ENCODE assay signal across 9 mouse cellular contexts in genomic region chr2:127462314-127462713, GRCm38 (mm10). TPM values are rescaled to one million over a fixed set of nuclear protein-coding genes. Genes with fewer than 3 reads are reported as not detected.
DNase-seq lines count a peak whose midpoint lies in the region; ATAC-seq and TF ChIP-seq lines count a peak whose summit lies in the region.
"Had no signal": no experiment of that assay in that cellular context is flagged by ENCODE, and none has a peak within 500 bp of the region (broad histone marks: within the 10 kb centered on the region; RNA-seq: fewer than 3 reads in every experiment).

No protein-coding gene starts in this region.

- WGBS in heart, embryonic 12.5 days, result 7% methylated on average over 8 of the region's 8 CpGs
- 6% methylated on average over 8 of the region's 8 CpGs for WGBS in kidney, embryonic 14.5 days
- WGBS in liver, embryonic 13.5 days (ENCODE audit: insufficient replicate concordance), result 10% methylated on average over 8 of the region's 8 CpGs

- no peaks in the 10 kb centered on the region for H3K79me2 ChIP-seq in C2C12 (ENCODE audit: control insufficient read depth, insufficient read depth)

- peak; percentile 57 for TF ChIP-seq CTCF in C2C12 (IDR thresholded peaks at IDR 0.05; ENCODE audit: control insufficient read depth, insufficient read depth, insufficient read length)

- H3K4me2 ChIP-seq in heart, embryonic 12.5 days, result no peak overlapping the region
- H3K4me2 ChIP-seq in kidney, embryonic 14.5 days (replicated peaks; ENCODE audit: low read depth, low read length), result no peak overlapping the region
- H3K4me2 ChIP-seq in liver, embryonic 13.5 days, result no peak overlapping the region
- H3K4me2 ChIP-seq: embryonic facial prominence, embryonic 13.5 days had no signal

- ATAC-seq in heart, embryonic 12.5 days (ENCODE audit: insufficient number of reproducible peaks, low FRiP score), result 0 out of 2 replicates have a peak, but pooled peaks have one; percentile 45
- ATAC-seq in kidney, embryonic 14.5 days (ENCODE audit: low FRiP score, low TSS enrichment), result peak; percentile 81
- peak; percentile 64 for ATAC-seq in liver, embryonic 13.5 days (ENCODE audit: low read depth)

- H3K79me3 ChIP-seq in C2C12 (ENCODE audit: low read depth), result no peaks in the 10 kb centered on the region

- no peak overlapping the region for H3K4me3 ChIP-seq in C2C12 (ENCODE audit: insufficient read depth, poor library complexity, severe bottlenecking)
- no peak overlapping the region for H3K4me3 ChIP-seq in heart, embryonic 12.5 days
- H3K4me3 ChIP-seq in kidney, embryonic 14.5 days (ENCODE audit: low read length), result no peak overlapping the region
- no peak overlapping the region for H3K4me3 ChIP-seq in liver, embryonic 13.5 days (replicated peaks)
- H3K4me3 ChIP-seq: embryonic facial prominence, embryonic 13.5 days had no signal

- DNase-seq in adrenal gland, adult 2 months, result peak; percentile 59
- DNase-seq in embryo, embryonic 11.5 days (ENCODE audit: low read depth, low spot score), result peak; percentile 51
- peak; percentile 38 for DNase-seq in liver, embryonic 13.5 days
- peak; percentile 65 for DNase-seq in neural tube, embryonic 10.5 days (ENCODE audit: extremely low spot score, low spot score)
- DNase-seq in thymus, postnatal 0 days (ENCODE audit: low spot score), result peak; percentile 59

- peaks cover 23% of the 10 kb centered on the region for H3K4me1 ChIP-seq in heart, embryonic 12.5 days (replicated peaks)
- no peaks in the 10 kb centered on the region for H3K4me1 ChIP-seq in kidney, embryonic 14.5 days (ENCODE audit: control insufficient read depth, insufficient read depth, low read length)
- H3K4me1 ChIP-seq in liver, embryonic 13.5 days (replicated peaks), result no peaks in the 10 kb centered on the region
- H3K4me1 ChIP-seq: embryonic facial prominence, embryonic 13.5 days had no signal

- no peak overlapping the region for H3K9ac ChIP-seq in heart, embryonic 12.5 days
- H3K9ac ChIP-seq in kidney, embryonic 14.5 days (ENCODE audit: low read depth, low read length), result no peak overlapping the region
- no peak overlapping the region for H3K9ac ChIP-seq in liver, embryonic 13.5 days
- H3K9ac ChIP-seq: embryonic facial prominence, embryonic 13.5 days had no signal

- no peaks in the 10 kb centered on the region for H3K36me3 ChIP-seq in C2C12 (ENCODE audit: control insufficient read depth, insufficient read depth)
- H3K36me3 ChIP-seq in heart, embryonic 12.5 days, result no peaks in the 10 kb centered on the region
- H3K36me3 ChIP-seq in kidney, embryonic 14.5 days (ENCODE audit: control insufficient read depth, insufficient read depth, low read length), result no peaks in the 10 kb centered on the region
- H3K36me3 ChIP-seq in liver, embryonic 13.5 days, result no peaks in the 10 kb centered on the region
- H3K36me3 ChIP-seq: embryonic facial prominence, embryonic 13.5 days had no signal

- no peak overlapping the region for H3K27ac ChIP-seq in heart, embryonic 12.5 days (ENCODE audit: poor library complexity, severe bottlenecking)
- H3K27ac ChIP-seq in kidney, embryonic 14.5 days (ENCODE audit: low read depth, low read length), result no peak overlapping the region
- no peak overlapping the region for H3K27ac ChIP-seq in liver, embryonic 13.5 days
- H3K27ac ChIP-seq: embryonic facial prominence, embryonic 13.5 days had no signal

- H3K9me3 ChIP-seq in heart, embryonic 12.5 days (replicated peaks), result no peaks in the 10 kb centered on the region
- no peaks in the 10 kb centered on the region for H3K9me3 ChIP-seq in kidney, embryonic 14.5 days (ENCODE audit: control insufficient read depth, low read length)
- H3K9me3 ChIP-seq in liver, embryonic 13.5 days (replicated peaks), result no peaks in the 10 kb centered on the region
- H3K9me3 ChIP-seq: embryonic facial prominence, embryonic 13.5 days had no signal

- no peak overlapping the region for H3ac ChIP-seq in C2C12 (ENCODE audit: control insufficient read depth, insufficient read length, low read depth)

- H3K27me3 ChIP-seq in C2C12 (ENCODE audit: control insufficient read depth, insufficient read depth, insufficient read length), result peaks cover 51% of the 10 kb centered on the region
- peaks cover 23% of the 10 kb centered on the region for H3K27me3 ChIP-seq in heart, embryonic 12.5 days (replicated peaks)
- H3K27me3 ChIP-seq in kidney, embryonic 14.5 days (ENCODE audit: control insufficient read depth, insufficient read depth, low read length), result no peaks in the 10 kb centered on the region
- peaks cover 12% of the 10 kb centered on the region; the same call in 1 of the 2 replicates for H3K27me3 ChIP-seq in liver, embryonic 13.5 days
- H3K27me3 ChIP-seq: embryonic facial prominence, embryonic 13.5 days had no signal

TF ChIP-seq in C2C12, 6 proteins besides CTCF, POLR2A, EP300 and RAD21:
- TF ChIP-seq CEBPB (IDR thresholded peaks at IDR 0.05; ENCODE audit: low read depth), result no peak
- no peak for TF ChIP-seq FOSL1 (IDR thresholded peaks at IDR 0.05; ENCODE audit: insufficient read depth, low read length, poor library complexity, severe bottlenecking)
- no peak for TF ChIP-seq USF1 (IDR thresholded peaks at IDR 0.05; ENCODE audit: low read depth)
- no peak for TF ChIP-seq MAX (IDR thresholded peaks at IDR 0.05)
- TF ChIP-seq MYOG (IDR thresholded peaks at IDR 0.05; ENCODE audit: control insufficient read depth, extremely low read depth, insufficient read length), result no peak
- no peak for TF ChIP-seq MYOD1 (IDR thresholded peaks at IDR 0.05; ENCODE audit: control insufficient read depth, insufficient read length, low read depth)

RNA-seq across cellular contexts. Expression of gene Fahd2a, which starts 17.9 kb away (rescaled TPM):
- 2.6 TPM for polyA plus RNA-seq in C2C12 (2012; fragmentation: generic; extraction: Trizol)
- 10 to 100 TPM; 33.3 to 43.0 TPM for total RNA-seq in adrenal gland, adult 2 months (2021)
- polyA plus RNA-seq in adrenal gland, adult 2 months (2012; rRNA removed), result 26.9 and 28.6 TPM in 2 replicates
- 26.2 and 29.0 TPM in 2 replicates for polyA plus RNA-seq in heart, embryonic 12.5 days (2016; fragmentation: Nextera tagmentation; extraction: Ambion mirVana)
- 29.5 and 29.7 TPM in 2 replicates for polyA plus RNA-seq in kidney, embryonic 14.5 days (2014; fragmentation: Nextera tagmentation; extraction: Ambion mirVana)
- 14.3 and 15.5 TPM in 2 replicates for polyA plus RNA-seq in liver, embryonic 13.5 days (2015; fragmentation: Nextera tagmentation; extraction: Ambion mirVana)
- 31.1 and 36.8 TPM in 2 replicates for polyA plus RNA-seq in thymus, postnatal 0 days (2015; fragmentation: Nextera tagmentation; extraction: Ambion mirVana)

RNA-seq across cellular contexts. Expression of gene Gpat2, which starts 37.3 kb away (rescaled TPM):
- polyA plus RNA-seq in C2C12 (2012; fragmentation: generic; extraction: Trizol), result 0.02 TPM
- under 1 TPM; 0.14 to 0.31 TPM for total RNA-seq in adrenal gland, adult 2 months (2021)
- 0.19 and 0.61 TPM in 2 replicates for polyA plus RNA-seq in adrenal gland, adult 2 months (2012; rRNA removed)
- polyA plus RNA-seq in heart, embryonic 12.5 days (2016; fragmentation: Nextera tagmentation; extraction: Ambion mirVana), result 0.44 and 0.45 TPM in 2 replicates
- 0.15 TPM in 1 of 2 replicates, not detected in the other for polyA plus RNA-seq in kidney, embryonic 14.5 days (2014; fragmentation: Nextera tagmentation; extraction: Ambion mirVana)
- 0.35 and 0.39 TPM in 2 replicates for polyA plus RNA-seq in liver, embryonic 13.5 days (2015; fragmentation: Nextera tagmentation; extraction: Ambion mirVana)
- 1.1 and 1.3 TPM in 2 replicates for polyA plus RNA-seq in thymus, postnatal 0 days (2015; fragmentation: Nextera tagmentation; extraction: Ambion mirVana)

RNA-seq across cellular contexts. Expression of gene Kcnip3, which starts 59.6 kb away (rescaled TPM):
- 0.33 TPM for polyA plus RNA-seq in C2C12 (2012; fragmentation: generic; extraction: Trizol)
- total RNA-seq in adrenal gland, adult 2 months (2021), result 1 to 10 TPM; 4.2 to 6.4 TPM
- polyA plus RNA-seq in adrenal gland, adult 2 months (2012; rRNA removed), result 6.4 and 6.9 TPM in 2 replicates
- 1.2 TPM in 2 replicates for polyA plus RNA-seq in heart, embryonic 12.5 days (2016; fragmentation: Nextera tagmentation; extraction: Ambion mirVana)
- 4.0 and 4.9 TPM in 2 replicates for polyA plus RNA-seq in kidney, embryonic 14.5 days (2014; fragmentation: Nextera tagmentation; extraction: Ambion mirVana)
- polyA plus RNA-seq in liver, embryonic 13.5 days (2015; fragmentation: Nextera tagmentation; extraction: Ambion mirVana), result 0.27 and 0.33 TPM in 2 replicates
- polyA plus RNA-seq in thymus, postnatal 0 days (2015; fragmentation: Nextera tagmentation; extraction: Ambion mirVana), result 2.2 and 2.8 TPM in 2 replicates
